Mouse (Mus musculus): ENCODE data around the gene Eomes.

Eomes gene

DNA sequence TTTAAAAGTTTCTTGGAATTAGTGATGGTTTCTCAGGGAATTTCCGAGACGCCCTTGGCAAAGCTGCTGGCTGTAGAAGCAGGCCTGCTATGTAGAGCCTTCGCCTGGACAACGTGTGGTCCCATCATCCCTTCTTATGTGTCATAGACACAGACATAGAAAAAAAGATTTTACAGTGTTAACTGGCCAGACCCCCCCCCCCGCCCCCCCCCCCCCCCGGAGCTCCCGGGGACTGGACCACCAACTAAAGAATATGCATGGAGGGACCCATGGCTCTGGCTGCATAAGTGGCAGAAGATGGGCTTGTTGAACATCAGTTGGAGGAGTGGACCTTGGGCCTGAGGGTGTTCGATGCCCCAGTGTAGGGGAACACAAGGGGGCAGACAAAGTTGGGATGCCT is 39.6 kb downstream of the Eomes start:
- no peak for DNase-seq (ENCODE audit: extremely low spot score, low spot score)

DNA sequence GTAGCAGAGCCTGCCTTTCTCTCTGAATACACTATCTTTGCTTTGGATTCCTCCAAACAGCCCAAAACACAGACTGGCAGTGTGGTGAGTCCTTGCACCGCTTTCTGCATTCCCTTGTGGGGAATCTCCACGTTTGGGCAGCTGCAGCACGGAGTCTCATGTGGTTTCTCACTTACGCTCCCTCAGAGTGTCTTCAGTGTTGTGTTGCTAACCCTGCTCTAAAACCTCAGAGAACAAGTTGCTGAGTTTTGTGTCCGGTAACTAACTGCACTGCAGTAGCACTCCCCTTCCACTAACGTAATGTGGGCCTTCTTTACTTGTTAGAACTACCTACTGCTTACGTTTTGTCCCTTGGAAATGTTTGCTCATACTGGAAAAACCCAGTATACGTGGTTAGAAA is 41.1 kb downstream of the Eomes start:
- no peak for DNase-seq (ENCODE audit: extremely low spot score, low spot score)

- DNase-seq (ENCODE audit: extremely low spot score, low spot score): no peak
Measured at GRCm38 (mm10) chr9:118520011-118520410, 42.0 kb downstream of the Eomes start.

DNA sequence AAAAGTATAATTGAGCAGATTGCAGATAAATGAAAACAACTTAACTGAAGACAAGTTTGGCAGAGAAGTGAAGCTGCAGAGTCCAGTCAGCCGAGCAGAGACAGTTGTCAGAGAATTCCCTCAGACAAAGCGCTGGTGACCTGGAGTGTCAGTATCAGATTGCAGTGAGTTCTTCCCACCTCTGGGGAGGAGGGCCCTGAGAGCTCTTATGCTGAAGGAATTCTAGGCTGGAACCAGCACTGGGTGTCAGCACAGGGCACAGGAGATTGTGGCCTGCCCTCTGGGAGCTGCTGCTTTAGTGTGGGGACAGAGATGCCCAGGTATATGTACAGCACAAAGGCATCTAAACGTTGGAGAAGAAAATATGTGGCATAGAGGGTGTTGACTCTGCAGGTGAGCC is 42.8 kb downstream of the Eomes start:
- DNase-seq (ENCODE audit: extremely low spot score, low spot score): no peak

- no peak for DNase-seq (ENCODE audit: extremely low spot score, low spot score)
Measured at GRCm38 (mm10) chr9:118521659-118522058, 43.6 kb downstream of the Eomes start.

DNA sequence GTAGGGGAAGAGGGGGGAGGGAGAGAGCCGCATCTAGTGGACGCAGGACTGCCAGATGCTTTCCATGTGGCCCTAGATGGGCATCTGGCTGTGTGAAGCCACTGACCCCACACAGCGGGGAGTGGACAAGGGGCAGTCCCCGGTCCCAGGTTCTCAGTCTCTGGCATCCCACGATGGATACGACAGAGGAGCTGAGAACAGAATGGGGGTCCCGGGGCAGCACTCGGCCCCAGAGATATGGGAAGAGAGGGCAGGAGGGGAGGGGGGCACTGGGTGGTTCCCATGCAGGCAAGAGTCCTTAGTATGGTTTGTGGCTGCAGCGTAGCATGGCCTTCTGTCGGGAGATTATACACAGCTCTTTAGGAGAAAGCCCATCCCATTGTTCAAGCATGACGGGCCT is 45.7 kb downstream of the Eomes start:
- no peak for DNase-seq (ENCODE audit: extremely low spot score, low spot score)

- DNase-seq (ENCODE audit: extremely low spot score, low spot score): no peak
Measured at GRCm38 (mm10) chr9:118527056-118527455, 49.0 kb downstream of the Eomes start.

DNA sequence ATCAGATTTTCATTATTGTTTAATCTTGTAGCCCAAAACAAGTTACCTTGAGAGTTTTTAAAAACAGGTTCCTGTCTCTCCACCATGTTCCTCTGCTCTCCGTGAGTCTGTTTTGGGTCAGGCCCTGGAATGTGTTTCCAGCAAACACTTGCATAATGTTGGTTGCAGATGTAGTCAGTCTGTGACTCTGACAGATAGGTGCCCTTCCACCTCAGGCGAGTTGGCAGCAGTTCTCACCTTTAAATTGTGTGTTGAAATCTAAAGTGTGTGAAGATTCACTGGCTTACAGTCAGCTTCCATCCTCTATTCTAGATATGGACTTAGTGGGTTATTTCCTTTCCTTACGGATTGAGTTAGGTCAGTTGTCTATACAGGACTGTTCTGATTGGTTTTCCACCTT is 51.8 kb downstream of the Eomes start:
- no peak for DNase-seq (ENCODE audit: extremely low spot score, low spot score)

- no peak for DNase-seq (ENCODE audit: extremely low spot score, low spot score)
Measured at GRCm38 (mm10) chr9:118530679-118531078, 52.7 kb downstream of the Eomes start.

- DNase-seq (ENCODE audit: extremely low spot score, low spot score): no peak
Measured at GRCm38 (mm10) chr9:118532516-118533205, 54.6 kb downstream of the Eomes start.

All from neural tube, embryonic 10.5 days (tissue).